Mouse (Mus musculus): Measurements from ENCODE around the gene Kmo.

GRCm38 (mm10) chr1:175578425-175579096 lies 41.6 kb upstream of the Kmo start:
- no peak for TF ChIP-seq CTCF (IDR thresholded peaks at IDR 0.05; ENCODE audit: extremely low read depth, insufficient read depth, insufficient read length, insufficient replicate concordance)
- TF ChIP-seq POLR2A (IDR thresholded peaks at IDR 0.05; ENCODE audit: low read depth, low read length), result no peak

Measured in spleen, adult 2 months (tissue).